ENCODE assay signal across 10 mouse cellular contexts in the genomic region with DNA sequence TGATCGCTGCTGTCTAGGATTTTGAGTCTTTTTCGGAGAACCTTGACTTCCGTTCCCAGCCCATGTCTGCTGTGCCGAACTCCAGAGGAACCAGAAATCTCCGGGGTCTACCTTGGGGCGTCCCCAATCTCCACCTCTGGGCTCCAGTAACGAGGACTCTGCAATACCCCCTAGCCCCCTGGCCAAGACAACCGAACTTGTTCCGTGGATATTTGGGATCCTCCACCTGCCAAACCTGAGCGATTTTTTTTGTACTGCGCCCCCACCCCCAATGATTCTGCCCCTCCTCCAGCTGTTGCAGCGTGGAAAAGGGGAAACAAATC. TPM values are rescaled to one million over a fixed set of nuclear protein-coding genes. Genes with fewer than 3 reads are reported as not detected.
A peak's percentile ranks its signal among the peaks of the same experiment; 100 is the strongest.
DNase-seq lines count a peak whose midpoint lies in the region; ATAC-seq and TF ChIP-seq lines count a peak whose summit lies in the region.
"Had no signal": no experiment of that assay in that cellular context is flagged by ENCODE, and none has a peak within 500 bp of the region (broad histone marks: within the 10 kb centered on the region; RNA-seq: fewer than 3 reads in every experiment).

No protein-coding gene starts in this region.

- ATAC-seq in heart, embryonic 12.5 days (ENCODE audit: insufficient number of reproducible peaks, low FRiP score) = peak; percentile 46
- peak; percentile 77 for ATAC-seq in hindbrain, embryonic 12.5 days (ENCODE audit: low FRiP score)
- ATAC-seq in midbrain, embryonic 11.5 days (ENCODE audit: low FRiP score) = peak; percentile 76

- peaks cover 5% of the 10 kb centered on the region; the same call in 1 of the 2 replicates for H3K36me3 ChIP-seq in heart, embryonic 12.5 days
- no peaks in the 10 kb centered on the region for H3K36me3 ChIP-seq in hindbrain, embryonic 12.5 days
- H3K36me3 ChIP-seq in midbrain, embryonic 11.5 days (ENCODE audit: control insufficient read depth, insufficient read depth, low read length) = no peaks in the 10 kb centered on the region

- no peaks in the 10 kb centered on the region; the same call in 1 of the 2 replicates for H3K4me1 ChIP-seq in heart, embryonic 12.5 days (replicated peaks)
- peaks cover 4% of the 10 kb centered on the region; the same call in 1 of the 2 replicates for H3K4me1 ChIP-seq in bone marrow macrophage, adult 2 months (ENCODE audit: control insufficient read depth, insufficient read depth, low read length)
- peaks cover 5% of the 10 kb centered on the region for H3K4me1 ChIP-seq in hindbrain, embryonic 12.5 days
- no peaks in the 10 kb centered on the region for H3K4me1 ChIP-seq in midbrain, embryonic 11.5 days (ENCODE audit: control insufficient read depth, insufficient read depth, low read length)

- no peaks in the 10 kb centered on the region for H3K9me3 ChIP-seq in heart, embryonic 12.5 days (replicated peaks)
- H3K9me3 ChIP-seq in hindbrain, embryonic 12.5 days (replicated peaks) = no peaks in the 10 kb centered on the region
- no peaks in the 10 kb centered on the region for H3K9me3 ChIP-seq in midbrain, embryonic 11.5 days (ENCODE audit: control insufficient read depth, low read length)

- 1% methylated on average over 12 of the region's 12 CpGs for WGBS in heart, embryonic 12.5 days
- WGBS in hindbrain, embryonic 12.5 days = 0% methylated on average over 12 of the region's 12 CpGs
- under 1% methylated on average over 12 of the region's 12 CpGs for WGBS in midbrain, embryonic 11.5 days

- intact Hi-C loops in heart, postnatal 36 days (cut with DNase I) = loop anchor here (5.0 to 10.0 kb wide), 2 partner anchors 113 to 574 kb away; no protein-coding TSS in a partner anchor

- peak overlapping the region; percentile 56 for H3K9ac ChIP-seq in heart, embryonic 12.5 days
- peak overlapping the region; percentile 53 for H3K9ac ChIP-seq in hindbrain, embryonic 12.5 days
- peak overlapping the region; percentile 14; the same call in 1 of the 2 replicates for H3K9ac ChIP-seq in midbrain, embryonic 11.5 days (ENCODE audit: low read length)

- peak overlapping the region; percentile 81 for H3K4me2 ChIP-seq in heart, embryonic 12.5 days
- H3K4me2 ChIP-seq in hindbrain, embryonic 12.5 days (replicated peaks) = peak overlapping the region; percentile 94
- peak overlapping the region; percentile 96 for H3K4me2 ChIP-seq in midbrain, embryonic 11.5 days

- DNase-seq in heart, postnatal 36 days = no peak
- DNase-seq in midbrain, embryonic 11.5 days (ENCODE audit: low spot score, missing footprints) = peak; percentile 95
- DNase-seq in adrenal gland, postnatal 14 days = no peak
- no peak for DNase-seq in ovary, postnatal 14 days (ENCODE audit: low spot score)
- DNase-seq in spleen, postnatal 14 days (ENCODE audit: low spot score in 2 of 2) = no peak
- DNase-seq: lung, adult 2 months had no signal

- peaks cover 6% of the 10 kb centered on the region for H3K27me3 ChIP-seq in heart, embryonic 12.5 days (replicated peaks)
- 0 out of 2 replicates have a peak, but pooled peaks cover 3% of the 10 kb centered on the region for H3K27me3 ChIP-seq in hindbrain, embryonic 12.5 days
- H3K27me3 ChIP-seq in midbrain, embryonic 11.5 days (ENCODE audit: control insufficient read depth, insufficient read depth, low read length) = no peaks in the 10 kb centered on the region; the same call in none of the 2 replicates

- peak overlapping the region; percentile 61 for H3K4me3 ChIP-seq in heart, embryonic 12.5 days
- peak overlapping the region; percentile 53 for H3K4me3 ChIP-seq in bone marrow macrophage, adult 2 months (ENCODE audit: insufficient read depth, low read length)
- H3K4me3 ChIP-seq in hindbrain, embryonic 12.5 days = peak overlapping the region; percentile 51
- peak overlapping the region; percentile 43 for H3K4me3 ChIP-seq in midbrain, embryonic 11.5 days (ENCODE audit: low read depth, low read length)

- no peak for TF ChIP-seq CTCF in bone marrow macrophage, adult 2 months (IDR thresholded peaks at IDR 0.05; ENCODE audit: low read depth, low read length)

- TF ChIP-seq POLR2A in bone marrow macrophage, adult 2 months (IDR thresholded peaks at IDR 0.05; ENCODE audit: borderline replicate concordance, low read depth, low read length) = no peak

- 0 out of 2 replicates have a peak overlapping the region, but pooled peaks have one; percentile 10 for H3K27ac ChIP-seq in heart, embryonic 12.5 days (ENCODE audit: poor library complexity, severe bottlenecking)
- H3K27ac ChIP-seq in bone marrow macrophage, adult 2 months (ENCODE audit: insufficient read depth, low read depth, low read length) = no peak overlapping the region
- H3K27ac ChIP-seq in hindbrain, embryonic 12.5 days = no peak overlapping the region
- no peak overlapping the region for H3K27ac ChIP-seq in midbrain, embryonic 11.5 days (ENCODE audit: low read depth, low read length)

RNA-seq across cellular contexts. Expression of a gene that starts 0.2 kb away (rescaled TPM):
- 6.2 and 6.5 TPM in 2 replicates for polyA plus RNA-seq in heart, embryonic 12.5 days (2016; fragmentation: Nextera tagmentation; extraction: Ambion mirVana)
- total RNA-seq in heart, postnatal 36 days (2021) = 1 to 10 TPM; 1.6 to 3.1 TPM
- not detected in 2 replicates for polyA plus RNA-seq in bone marrow macrophage, adult 2 months (2012; ENCODE audit: insufficient read depth, insufficient read length, missing spikeins)
- polyA plus RNA-seq in hindbrain, embryonic 12.5 days (2016; fragmentation: Nextera tagmentation; extraction: Ambion mirVana) = 2.0 and 3.1 TPM in 2 replicates
- 0.80 and 1.1 TPM in 2 replicates for polyA plus RNA-seq in midbrain, embryonic 11.5 days (2014; fragmentation: Nextera tagmentation; extraction: Ambion mirVana)
- 0.22 and 0.30 TPM in 2 replicates for total RNA-seq in adrenal gland, postnatal 14 days (2021)
- total RNA-seq: gastrocnemius, adult 18-20 months had no signal
- polyA plus RNA-seq: lung, adult 2 months had no signal
